ENCODE assay signal across 9 mouse cellular contexts in the genomic region with DNA sequence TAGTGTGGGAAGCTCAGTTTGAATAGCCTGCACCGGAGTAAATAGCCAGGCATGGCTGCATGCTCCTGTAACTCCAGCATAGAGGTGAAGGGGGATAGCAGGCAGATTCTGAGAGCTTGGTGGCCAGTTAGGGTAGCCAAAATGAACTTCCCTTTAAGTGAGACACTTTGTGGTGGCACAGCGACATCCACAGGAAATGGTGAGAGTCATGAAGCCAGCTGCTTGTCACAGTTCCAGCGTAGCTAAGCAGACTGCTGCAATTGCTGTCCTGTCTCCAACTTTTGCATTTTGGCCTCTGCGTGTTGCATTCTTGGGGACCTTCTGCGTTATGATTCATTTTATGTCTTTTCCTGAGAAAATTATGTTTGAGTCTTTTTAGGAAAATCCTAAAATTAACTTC. TPM values are rescaled to one million over a fixed set of nuclear protein-coding genes. Genes with fewer than 3 reads are reported as not detected.
DNase-seq lines count a peak whose midpoint lies in the region; ATAC-seq lines count a peak whose summit lies in the region.
"Had no signal": no experiment of that assay in that cellular context is flagged by ENCODE, and none has a peak within 500 bp of the region (broad histone marks: within the 10 kb centered on the region; RNA-seq: fewer than 3 reads in every experiment).

No protein-coding gene starts in this region.

- H3K36me3 ChIP-seq in heart, embryonic 11.5 days (ENCODE audit: control insufficient read depth, insufficient read depth, low read length), result no peaks in the 10 kb centered on the region
- no peaks in the 10 kb centered on the region for H3K36me3 ChIP-seq in midbrain, embryonic 10.5 days
- H3K36me3 ChIP-seq: limb, embryonic 12.5 days had no signal

- H3K9ac ChIP-seq in heart, embryonic 11.5 days (ENCODE audit: low read depth, low read length), result no peak overlapping the region
- H3K9ac ChIP-seq: limb, embryonic 12.5 days had no signal

- H3K27ac ChIP-seq in heart, embryonic 11.5 days (ENCODE audit: low read depth, low read length), result no peak overlapping the region
- H3K27ac ChIP-seq in midbrain, embryonic 10.5 days (replicated peaks), result no peak overlapping the region
- H3K27ac ChIP-seq: limb, embryonic 12.5 days had no signal

- H3K4me2 ChIP-seq in heart, embryonic 11.5 days, result no peak overlapping the region
- H3K4me2 ChIP-seq: limb, embryonic 12.5 days had no signal

- 0 out of 2 replicates have a peak, but pooled peaks cover 2% of the 10 kb centered on the region for H3K4me1 ChIP-seq in heart, embryonic 11.5 days (ENCODE audit: control insufficient read depth, insufficient read depth, low read length)
- no peaks in the 10 kb centered on the region for H3K4me1 ChIP-seq in midbrain, embryonic 10.5 days

- 65% methylated on average over 5 of the region's 5 CpGs for WGBS in heart, embryonic 11.5 days (ENCODE audit: insufficient replicate concordance)
- 84% methylated on average over 5 of the region's 5 CpGs for WGBS in midbrain, embryonic 10.5 days

- ATAC-seq in heart, embryonic 11.5 days (replicated peaks; ENCODE audit: insufficient number of reproducible peaks, low FRiP score, low TSS enrichment), result no peak

- no peak overlapping the region for H3K4me3 ChIP-seq in heart, embryonic 11.5 days (ENCODE audit: low read depth, low read length)
- no peak overlapping the region for H3K4me3 ChIP-seq in midbrain, embryonic 10.5 days
- H3K4me3 ChIP-seq: limb, embryonic 12.5 days had no signal

- no peaks in the 10 kb centered on the region for H3K9me3 ChIP-seq in heart, embryonic 11.5 days (replicated peaks; ENCODE audit: control insufficient read depth, low read length)
- no peaks in the 10 kb centered on the region for H3K9me3 ChIP-seq in midbrain, embryonic 10.5 days (replicated peaks)
- H3K9me3 ChIP-seq: limb, embryonic 12.5 days had no signal

- no peaks in the 10 kb centered on the region for H3K27me3 ChIP-seq in heart, embryonic 11.5 days (ENCODE audit: control insufficient read depth, insufficient read depth, low read length)
- no peaks in the 10 kb centered on the region for H3K27me3 ChIP-seq in midbrain, embryonic 10.5 days (ENCODE audit: low read depth, poor library complexity, severe bottlenecking)

- intact Hi-C loops in heart, postnatal 14 days (cut with DNase I), result loop anchor here (1.0 to 5.0 kb wide), 2 partner anchors 33 to 259 kb away; no protein-coding TSS in a partner anchor

- peak; percentile 95 for DNase-seq in heart, adult 11 months
- peak; percentile 54 for DNase-seq in urinary bladder, postnatal 14 days (ENCODE audit: low spot score)
- no peak for DNase-seq in urinary bladder, adult 18-20 months (ENCODE audit: low spot score in 2 of 2)
- DNase-seq in heart, postnatal 14 days, result peak; percentile 72 to 86
- DNase-seq in lung, postnatal 14 days, result peak; percentile 74
- DNase-seq in midbrain, embryonic 10.5 days (ENCODE audit: low spot score), result no peak
- DNase-seq in urinary bladder, postnatal 10 days (ENCODE audit: low spot score), result no peak

RNA-seq across cellular contexts. Expression of gene Clec4f, which starts 39.5 kb away (rescaled TPM):
- polyA plus RNA-seq in heart, embryonic 11.5 days (2014; fragmentation: Nextera tagmentation; extraction: Ambion mirVana), result 0.19 TPM in 1 of 2 replicates, not detected in the other
- total RNA-seq in heart, postnatal 14 days (2021), result not detected
- 0.15 TPM in 1 of 2 replicates, not detected in the other for polyA plus RNA-seq in midbrain, embryonic 10.5 days (2016; fragmentation: Nextera tagmentation; extraction: Ambion mirVana)
- polyA plus RNA-seq: limb, embryonic 12.5 days had no signal

RNA-seq across cellular contexts. Expression of gene Stambp, which starts 44.0 kb away (rescaled TPM):
- polyA plus RNA-seq in heart, embryonic 11.5 days (2014; fragmentation: Nextera tagmentation; extraction: Ambion mirVana), result 24.9 and 30.0 TPM in 2 replicates
- 10 to 100 TPM; 13.4 to 13.7 TPM for total RNA-seq in heart, postnatal 14 days (2021)
- polyA plus RNA-seq in midbrain, embryonic 10.5 days (2016; fragmentation: Nextera tagmentation; extraction: Ambion mirVana), result 17.8 and 18.3 TPM in 2 replicates

Comparison
In these comparisons a context has a peak if more than half of its experiments do, and no peak if none do; other contexts are left out.
1. DNase-seq: peak in heart, adult 11 months (single experiment), urinary bladder, postnatal 14 days (single experiment), heart, postnatal 14 days (2 of 2) and lung, postnatal 14 days (single experiment); none in urinary bladder, adult 18-20 months (0 of 2), midbrain, embryonic 10.5 days (single experiment) and urinary bladder, postnatal 10 days (single experiment).